Mouse (Mus musculus): ENCODE results near the gene Fam173a.

The Fam173a gene

DNA sequence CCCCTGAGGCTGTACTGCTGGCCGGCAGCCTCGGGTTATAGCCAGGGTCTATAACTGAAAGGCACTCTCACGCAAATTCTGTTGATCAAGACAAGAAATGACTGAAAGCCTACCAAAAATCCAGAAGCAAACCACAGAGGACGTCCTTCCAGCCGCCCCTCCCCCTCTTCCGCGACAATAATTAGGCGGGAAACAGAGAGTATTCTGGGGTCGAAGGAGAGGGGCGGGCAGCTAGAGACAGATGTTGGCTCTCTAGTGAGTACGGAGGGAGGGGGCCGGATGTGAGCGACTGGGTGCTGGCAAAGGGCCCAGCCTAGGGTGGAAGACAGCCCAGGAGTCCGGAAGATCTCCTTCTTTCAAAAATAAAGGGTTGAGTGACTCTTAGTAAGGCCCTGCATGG lies at the start of gene Fam173a:
TSS of gene Fam173a (minus strand) at position 287 of the 400 bp plus-strand sequence.
- in situ Hi-C loops (cut with MboI; ENCODE audit: low pct_unique_long_range_greater_than_20kb in 1 of 2, low sequenced_read_pairs in 2 of 2, unreplicated experiment in 1 of 2): loop anchor here (10.0 kb wide), 2 partner anchors 58 to 318 kb away; partner anchors contain the start of gene Mslnl (in 1 of the 2)

DNA sequence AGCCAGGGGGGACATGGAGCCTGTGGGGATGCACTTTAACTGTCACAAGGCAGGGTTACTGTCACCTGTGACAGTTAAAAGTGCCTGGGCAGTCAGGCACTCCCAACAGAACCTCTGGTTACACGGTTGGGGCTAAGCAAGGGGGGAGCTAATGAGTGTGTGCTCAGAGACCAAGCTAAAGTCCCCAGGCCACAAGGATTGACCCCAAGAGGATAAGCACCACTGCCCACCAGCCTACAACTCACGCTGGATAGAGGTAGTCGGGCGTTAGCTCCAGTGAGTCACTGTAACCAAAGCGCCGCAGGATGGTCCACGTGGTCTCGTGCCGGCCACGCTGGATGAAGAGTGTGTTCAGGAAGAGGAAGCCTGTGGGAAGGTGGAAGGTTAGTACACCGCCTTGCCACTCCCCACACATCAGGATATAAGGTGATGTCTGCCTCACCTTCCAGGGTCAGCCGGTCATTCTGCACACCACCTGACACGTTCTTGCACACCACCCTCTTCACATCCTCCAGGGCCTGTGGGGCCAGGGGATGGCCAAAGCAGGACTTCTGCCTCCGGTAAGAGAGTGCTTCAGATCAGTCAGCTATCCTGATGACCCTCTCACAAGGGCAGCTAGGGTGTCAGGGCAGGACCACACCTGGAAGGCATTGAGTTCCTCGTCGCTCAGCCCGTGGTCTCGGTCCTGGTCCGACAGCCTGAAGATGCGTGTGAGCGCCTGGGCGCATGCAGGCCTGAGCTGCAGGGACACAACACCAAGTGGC lies 48.6 kb upstream of the Fam173a start, which contains the start of gene Gm20683:
TSS of gene Gm20683 (minus strand) at position 647 of the 764 bp plus-strand sequence.
- in situ Hi-C loops (cut with MboI; ENCODE audit: low pct_unique_long_range_greater_than_20kb in 1 of 2, low sequenced_read_pairs in 2 of 2, unreplicated experiment in 1 of 2): no loop called here

DNA sequence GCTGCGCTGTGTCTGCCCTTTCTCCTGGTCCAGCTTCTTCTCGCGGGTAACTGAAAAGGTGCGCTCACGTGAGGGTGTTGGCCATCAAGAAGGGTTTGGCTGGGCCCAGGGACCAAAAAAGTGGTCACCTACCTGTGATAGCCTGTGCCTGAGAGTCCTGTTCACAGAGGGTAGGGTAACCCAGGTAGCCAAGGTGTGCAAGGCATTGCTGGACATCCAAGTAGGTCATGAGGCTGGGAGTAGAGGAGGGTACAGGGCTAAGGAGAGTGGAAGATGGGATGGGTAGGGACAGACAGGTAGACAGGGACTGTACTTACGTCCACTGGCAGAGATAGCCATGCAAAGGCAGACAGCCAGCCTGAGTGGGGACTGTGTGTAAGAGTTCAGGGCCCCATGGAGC lies 47.8 kb upstream of the Fam173a start:
- in situ Hi-C loops (cut with MboI; ENCODE audit: low pct_unique_long_range_greater_than_20kb in 1 of 2, low sequenced_read_pairs in 2 of 2, unreplicated experiment in 1 of 2): no loop called here

DNA sequence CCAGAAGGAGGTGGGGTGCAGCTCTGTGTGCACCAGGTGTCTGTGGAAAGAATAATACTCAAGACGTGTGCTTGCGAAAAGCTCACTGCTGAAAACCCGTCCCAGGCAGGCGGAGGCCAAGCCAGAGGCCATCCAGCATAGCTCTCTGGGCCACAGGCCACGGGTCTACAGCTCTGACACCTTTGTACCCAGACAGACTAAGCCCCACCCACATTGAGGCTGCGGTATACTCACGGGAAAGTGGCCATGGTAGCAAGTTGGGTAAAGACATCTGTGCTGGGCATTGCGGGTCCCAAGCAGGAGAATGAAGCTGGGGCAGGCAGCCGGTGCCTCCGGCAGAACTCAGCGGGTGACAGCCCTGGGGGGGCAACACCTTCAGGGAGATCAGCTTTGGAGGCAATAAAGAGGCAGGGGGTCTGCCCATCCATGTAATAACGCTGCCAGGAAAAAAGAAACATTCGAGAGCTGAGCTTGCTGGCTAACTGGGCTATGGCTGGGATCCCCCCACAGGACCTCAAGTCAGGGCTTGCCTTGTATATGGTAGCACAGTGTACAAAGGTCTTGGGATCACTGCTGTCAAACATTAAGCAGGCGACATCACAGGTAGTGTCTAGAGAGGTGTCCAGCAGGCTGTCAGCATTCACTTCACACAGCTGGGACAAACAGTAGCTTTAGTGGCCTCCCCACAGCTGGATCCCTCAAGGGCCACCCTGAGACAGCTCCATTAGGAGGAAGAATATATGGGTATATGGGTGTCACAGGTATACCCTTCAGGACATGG lies 46.9 kb upstream of the Fam173a start:
- in situ Hi-C loops (cut with MboI; ENCODE audit: low pct_unique_long_range_greater_than_20kb in 1 of 2, low sequenced_read_pairs in 2 of 2, unreplicated experiment in 1 of 2): no loop called here

DNA sequence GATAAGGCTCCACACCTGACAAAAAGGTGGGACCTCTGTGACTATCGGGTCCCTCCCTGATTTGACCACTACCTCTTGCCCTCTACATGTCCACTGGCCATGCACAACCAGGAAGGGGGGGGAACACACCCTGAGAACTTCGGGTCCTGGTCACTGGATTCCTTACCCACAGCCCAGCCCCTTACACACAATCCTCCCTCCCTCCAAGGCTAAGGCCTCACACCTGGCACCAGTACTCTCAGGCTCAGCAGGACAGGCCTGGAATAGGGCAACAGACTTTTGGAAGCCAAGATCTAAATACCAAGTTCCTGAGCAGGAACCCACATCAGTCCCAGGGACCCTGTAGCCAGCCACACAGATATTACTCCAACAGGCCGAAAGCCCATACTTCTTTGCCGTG lies 46.2 kb upstream of the Fam173a start:
- in situ Hi-C loops (cut with MboI; ENCODE audit: low pct_unique_long_range_greater_than_20kb in 1 of 2, low sequenced_read_pairs in 2 of 2, unreplicated experiment in 1 of 2): no loop called here

GRCm38 (mm10) chr17:25837533-25837932 lies 44.8 kb upstream of the Fam173a start:
- in situ Hi-C loops (cut with MboI; ENCODE audit: low pct_unique_long_range_greater_than_20kb in 1 of 2, low sequenced_read_pairs in 2 of 2, unreplicated experiment in 1 of 2): no loop called here

GRCm38 (mm10) chr17:25837076-25837410 lies 44.3 kb upstream of the Fam173a start, which contains the start of gene Rhbdl1:
Rhbdl1 (minus strand) TSS chr17:25837295.
- in situ Hi-C loops (cut with MboI; ENCODE audit: low pct_unique_long_range_greater_than_20kb in 1 of 2, low sequenced_read_pairs in 2 of 2, unreplicated experiment in 1 of 2): no loop called here

- in situ Hi-C loops (cut with MboI; ENCODE audit: low pct_unique_long_range_greater_than_20kb in 1 of 2, low sequenced_read_pairs in 2 of 2, unreplicated experiment in 1 of 2): no loop called here
These were observed 43.8 kb upstream of the Fam173a start for GRCm38 (mm10) chr17:25836397-25837075.

GRCm38 (mm10) chr17:25835816-25836215 lies 43.1 kb upstream of the Fam173a start:
- in situ Hi-C loops (cut with MboI; ENCODE audit: low pct_unique_long_range_greater_than_20kb in 1 of 2, low sequenced_read_pairs in 2 of 2, unreplicated experiment in 1 of 2): no loop called here

- in situ Hi-C loops (cut with MboI; ENCODE audit: low pct_unique_long_range_greater_than_20kb in 1 of 2, low sequenced_read_pairs in 2 of 2, unreplicated experiment in 1 of 2): no loop called here
These were observed 42.6 kb upstream of the Fam173a start for GRCm38 (mm10) chr17:25835301-25835700.

DNA sequence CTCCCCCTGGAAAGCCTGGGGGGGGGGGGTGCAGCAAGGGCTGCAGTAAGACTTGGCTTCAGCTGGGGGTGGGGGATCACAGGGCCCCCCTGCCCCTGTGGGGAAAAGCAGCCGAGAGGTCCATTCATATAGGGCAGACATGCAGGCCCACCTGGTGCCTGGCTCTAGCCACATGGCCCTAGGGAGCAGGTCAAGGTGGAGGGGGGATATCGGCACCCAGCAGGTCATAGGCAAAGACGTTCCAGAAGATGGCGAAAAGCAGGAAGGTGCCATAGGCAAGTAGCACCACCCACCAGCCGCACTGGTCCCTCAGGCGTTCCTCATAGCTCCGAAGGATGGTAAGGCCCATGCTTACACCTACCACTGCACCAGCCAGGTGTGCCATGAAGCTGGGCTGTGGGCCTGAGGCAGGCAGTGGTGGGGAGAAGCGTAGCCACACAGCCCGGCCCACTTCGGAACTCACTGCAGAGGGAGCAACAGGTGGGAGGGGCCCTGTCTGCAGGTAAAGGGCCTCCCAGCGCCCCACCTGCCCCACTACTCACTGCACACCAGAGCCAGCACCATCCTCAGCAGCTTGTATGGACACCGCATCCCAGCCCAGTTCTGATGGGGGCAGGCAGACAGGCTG lies 42.0 kb upstream of the Fam173a start:
- in situ Hi-C loops (cut with MboI; ENCODE audit: low pct_unique_long_range_greater_than_20kb in 1 of 2, low sequenced_read_pairs in 2 of 2, unreplicated experiment in 1 of 2): no loop called here

DNA sequence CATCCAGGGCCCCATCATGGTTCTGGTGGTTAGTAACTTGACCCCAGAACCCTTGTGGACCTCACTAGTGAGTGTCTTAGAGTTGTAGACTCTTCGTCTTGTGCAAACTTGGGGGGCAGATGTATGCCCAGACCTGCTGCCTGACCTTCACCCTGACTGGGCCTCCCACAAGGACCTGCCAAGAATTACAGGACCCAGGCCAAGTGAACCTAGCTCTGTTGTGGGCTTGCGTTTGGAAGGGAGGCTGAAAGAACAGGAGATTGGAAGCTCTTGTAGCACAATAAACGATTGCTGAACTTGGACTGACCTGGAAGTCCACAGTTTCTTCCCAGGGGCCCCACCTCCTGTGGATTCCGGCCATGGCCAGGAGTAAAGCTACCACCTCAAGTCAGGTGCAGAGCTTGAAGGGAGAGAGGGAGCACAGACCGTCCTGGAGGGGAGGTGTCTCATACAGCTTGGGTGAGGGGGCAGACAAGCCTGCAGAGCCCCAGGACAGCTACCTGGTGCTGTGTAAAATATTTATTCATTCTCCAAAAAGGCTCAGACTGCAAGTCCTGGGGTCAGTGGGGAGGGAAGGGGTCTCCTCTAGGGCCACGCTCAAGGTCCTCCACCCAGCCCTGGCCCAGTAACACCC lies 41.4 kb upstream of the Fam173a start:
- in situ Hi-C loops (cut with MboI; ENCODE audit: low pct_unique_long_range_greater_than_20kb in 1 of 2, low sequenced_read_pairs in 2 of 2, unreplicated experiment in 1 of 2): no loop called here

GRCm38 (mm10) chr17:25833291-25833663 lies 40.6 kb upstream of the Fam173a start, which contains the start of gene Stub1:
Stub1 (minus strand) TSS chr17:25833404.
- in situ Hi-C loops (cut with MboI; ENCODE audit: low pct_unique_long_range_greater_than_20kb in 1 of 2, low sequenced_read_pairs in 2 of 2, unreplicated experiment in 1 of 2): no loop called here

DNA sequence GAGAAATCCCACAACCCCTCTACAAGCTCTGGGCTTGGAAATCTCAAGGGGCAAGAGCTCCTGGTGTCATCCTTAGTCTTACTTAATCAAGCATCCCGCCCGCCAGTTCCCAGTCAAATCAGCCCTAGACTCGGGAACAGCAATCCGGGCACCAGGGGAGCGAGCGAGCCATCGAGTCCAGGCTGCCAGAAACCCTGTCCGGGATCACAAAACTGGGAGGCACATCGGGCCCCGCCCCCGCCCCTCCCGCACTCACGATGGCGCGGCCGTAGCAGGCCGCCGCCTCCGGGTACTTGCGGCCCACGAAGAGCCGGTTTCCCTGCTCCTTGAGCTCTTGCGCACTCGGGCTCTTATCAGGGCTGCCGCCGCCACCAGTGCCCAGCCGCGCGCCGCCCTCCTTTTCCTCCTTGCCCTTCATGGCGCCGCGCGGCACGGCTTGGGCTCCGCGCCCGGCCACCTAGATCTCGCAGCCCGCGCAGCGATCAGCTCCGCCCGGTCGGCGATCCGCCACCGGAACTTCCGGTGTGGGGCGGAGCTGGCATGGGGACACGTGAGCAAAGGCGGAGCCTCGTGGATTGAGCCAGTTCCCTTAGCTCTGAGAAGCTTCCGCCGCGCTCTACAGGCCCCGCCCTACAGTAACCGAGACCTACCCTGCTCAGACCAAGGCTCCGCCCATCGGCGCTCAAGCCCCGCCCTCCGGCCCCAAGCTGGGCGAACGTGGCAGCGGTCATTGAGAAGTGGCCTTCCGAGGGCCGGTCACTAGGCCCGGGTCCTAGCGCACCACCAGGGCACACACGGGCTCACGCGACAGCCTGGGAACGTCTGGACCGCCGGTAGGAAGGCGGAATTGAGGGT lies 40.0 kb upstream of the Fam173a start:
- in situ Hi-C loops (cut with MboI; ENCODE audit: low pct_unique_long_range_greater_than_20kb in 1 of 2, low sequenced_read_pairs in 2 of 2, unreplicated experiment in 1 of 2): no loop called here

GRCm38 (mm10) chr17:25831451-25832281 lies 39.0 kb upstream of the Fam173a start:
- in situ Hi-C loops (cut with MboI; ENCODE audit: low pct_unique_long_range_greater_than_20kb in 1 of 2, low sequenced_read_pairs in 2 of 2, unreplicated experiment in 1 of 2): no loop called here

GRCm38 (mm10) chr17:25830806-25831431 lies 38.2 kb upstream of the Fam173a start:
- in situ Hi-C loops (cut with MboI; ENCODE audit: low pct_unique_long_range_greater_than_20kb in 1 of 2, low sequenced_read_pairs in 2 of 2, unreplicated experiment in 1 of 2): no loop called here
